ENCODE assay signal across 8 mouse cellular contexts in the genomic region with DNA sequence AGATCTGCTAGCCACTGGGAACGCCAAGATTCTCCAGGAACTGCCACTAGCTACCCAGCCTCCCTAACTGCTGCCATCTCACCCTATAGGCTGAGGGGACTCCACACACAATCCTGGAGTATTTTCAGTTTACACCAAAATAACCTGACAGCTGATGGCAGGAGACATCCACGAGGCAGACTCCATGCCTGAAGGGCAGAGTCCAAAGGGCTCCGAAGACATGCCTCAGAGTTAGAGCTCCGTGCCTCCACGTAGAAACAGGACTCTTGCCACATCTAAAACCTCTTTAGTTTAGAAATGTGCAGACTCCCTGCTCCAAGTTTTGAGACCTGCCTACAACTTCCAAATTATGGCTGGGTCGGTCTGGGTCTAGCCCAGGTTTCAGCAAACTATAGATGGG. TPM values are rescaled to one million over a fixed set of nuclear protein-coding genes. Genes with fewer than 3 reads are reported as not detected.
DNase-seq lines count a peak whose midpoint lies in the region; ATAC-seq and TF ChIP-seq lines count a peak whose summit lies in the region.

No protein-coding gene starts in this region.

- peak overlapping the region; percentile 98; the same call in 1 of the 2 replicates for H3K27ac ChIP-seq in heart, postnatal 0 days (ENCODE audit: low read depth)
- 0 out of 2 replicates have a peak overlapping the region, but pooled peaks have one; percentile 93 for H3K27ac ChIP-seq in embryonic facial prominence, embryonic 15.5 days (replicated peaks)
- peak overlapping the region; percentile 89 for H3K27ac ChIP-seq in kidney, embryonic 15.5 days
- no peak overlapping the region for H3K27ac ChIP-seq in midbrain, embryonic 16.5 days (ENCODE audit: low read length)

- no peak overlapping the region for H3K9ac ChIP-seq in heart, postnatal 0 days (replicated peaks; ENCODE audit: low read depth, low read length)
- H3K9ac ChIP-seq in embryonic facial prominence, embryonic 15.5 days, result peak overlapping the region; percentile 98; the same call in 1 of the 2 replicates
- H3K9ac ChIP-seq in kidney, embryonic 15.5 days, result no peak overlapping the region
- peak overlapping the region; percentile 20; the same call in 1 of the 2 replicates for H3K9ac ChIP-seq in midbrain, embryonic 16.5 days (ENCODE audit: low read depth, low read length)

- WGBS in heart, postnatal 0 days, result 58% methylated on average over 6 of the region's 6 CpGs
- WGBS in embryonic facial prominence, embryonic 15.5 days, result 53% methylated on average over 6 of the region's 6 CpGs
- 70% methylated on average over 6 of the region's 6 CpGs for WGBS in kidney, embryonic 15.5 days
- 86% methylated on average over 6 of the region's 6 CpGs for WGBS in midbrain, embryonic 16.5 days

- no peak for DNase-seq in heart, postnatal 0 days (ENCODE audit: low spot score)
- no peak for DNase-seq in heart, postnatal 36 days
- no peak for DNase-seq in spleen, postnatal 14 days (ENCODE audit: low spot score in 2 of 2)
- DNase-seq in ovary, postnatal 10 days (ENCODE audit: low spot score), result no peak

- H3K27me3 ChIP-seq in heart, postnatal 0 days (ENCODE audit: control insufficient read depth, insufficient read depth, low read length), result no peaks in the 10 kb centered on the region
- no peaks in the 10 kb centered on the region for H3K27me3 ChIP-seq in embryonic facial prominence, embryonic 15.5 days
- peaks cover 6% of the 10 kb centered on the region; the same call in 1 of the 2 replicates for H3K27me3 ChIP-seq in kidney, embryonic 15.5 days
- 0 out of 2 replicates have a peak, but pooled peaks cover 3% of the 10 kb centered on the region for H3K27me3 ChIP-seq in midbrain, embryonic 16.5 days (ENCODE audit: control insufficient read depth, insufficient read depth, low read depth, low read length)

- no peak for ATAC-seq in heart, postnatal 0 days (ENCODE audit: insufficient read depth, low read depth)
- no peak for ATAC-seq in embryonic facial prominence, embryonic 15.5 days (ENCODE audit: insufficient number of reproducible peaks, low FRiP score, low TSS enrichment, low read depth)
- no peak for ATAC-seq in kidney, embryonic 15.5 days (replicated peaks; ENCODE audit: low FRiP score)
- ATAC-seq in midbrain, embryonic 16.5 days, result no peak
- no peak for ATAC-seq in monocyte, adult 5-6 weeks (replicated peaks; ENCODE audit: insufficient number of reproducible peaks, low FRiP score, low TSS enrichment, poor library complexity, severe bottlenecking)

- H3K4me2 ChIP-seq in heart, postnatal 0 days (ENCODE audit: low read depth, low read length), result peak overlapping the region; percentile 94
- peak overlapping the region; percentile 86 for H3K4me2 ChIP-seq in embryonic facial prominence, embryonic 15.5 days (replicated peaks)
- H3K4me2 ChIP-seq in kidney, embryonic 15.5 days, result peak overlapping the region; percentile 89
- H3K4me2 ChIP-seq in midbrain, embryonic 16.5 days (ENCODE audit: low read length), result no peak overlapping the region

- H3K9me3 ChIP-seq in heart, postnatal 0 days (replicated peaks; ENCODE audit: control insufficient read depth, low read length), result no peaks in the 10 kb centered on the region
- no peaks in the 10 kb centered on the region for H3K9me3 ChIP-seq in embryonic facial prominence, embryonic 15.5 days (replicated peaks)
- no peaks in the 10 kb centered on the region for H3K9me3 ChIP-seq in kidney, embryonic 15.5 days (replicated peaks)
- H3K9me3 ChIP-seq in midbrain, embryonic 16.5 days (replicated peaks; ENCODE audit: control insufficient read depth, low read length, poor library complexity, severe bottlenecking), result no peaks in the 10 kb centered on the region

- H3K4me1 ChIP-seq in heart, postnatal 0 days (ENCODE audit: control insufficient read depth, insufficient read depth), result peaks cover 26% of the 10 kb centered on the region; the same call in 1 of the 2 replicates
- H3K4me1 ChIP-seq in embryonic facial prominence, embryonic 15.5 days, result peaks cover 48% of the 10 kb centered on the region
- peaks cover 38% of the 10 kb centered on the region for H3K4me1 ChIP-seq in kidney, embryonic 15.5 days
- peaks cover 28% of the 10 kb centered on the region for H3K4me1 ChIP-seq in midbrain, embryonic 16.5 days (ENCODE audit: control insufficient read depth, insufficient read depth, low read length)

- peaks cover 29% of the 10 kb centered on the region for H3K36me3 ChIP-seq in heart, postnatal 0 days (replicated peaks; ENCODE audit: control insufficient read depth, insufficient read depth, low read length)
- H3K36me3 ChIP-seq in embryonic facial prominence, embryonic 15.5 days, result peaks cover 26% of the 10 kb centered on the region
- H3K36me3 ChIP-seq in kidney, embryonic 15.5 days, result peaks cover 24% of the 10 kb centered on the region
- H3K36me3 ChIP-seq in midbrain, embryonic 16.5 days (ENCODE audit: control insufficient read depth, insufficient read depth, low read length), result peaks cover 12% of the 10 kb centered on the region; the same call in 1 of the 2 replicates

- TF ChIP-seq CTCF in heart, postnatal 0 days (IDR thresholded peaks at IDR 0.05; ENCODE audit: low read depth), result no peak

- peak overlapping the region; percentile 88; the same call in 1 of the 2 replicates for H3K4me3 ChIP-seq in heart, postnatal 0 days (ENCODE audit: low read depth, low read length)
- H3K4me3 ChIP-seq in embryonic facial prominence, embryonic 15.5 days (replicated peaks), result peak overlapping the region; percentile 89; the same call in 1 of the 2 replicates
- H3K4me3 ChIP-seq in kidney, embryonic 15.5 days (replicated peaks), result no peak overlapping the region; the same call in 1 of the 2 replicates
- H3K4me3 ChIP-seq in midbrain, embryonic 16.5 days (ENCODE audit: low read depth, low read length), result no peak overlapping the region

- no peak for TF ChIP-seq EP300 in heart, postnatal 0 days (IDR thresholded peaks at IDR 0.05; ENCODE audit: low read depth)

- intact Hi-C loops in heart, postnatal 36 days (cut with DNase I), result loop anchor here (2.0 kb wide), 1 partner anchor 134 kb away; a partner anchor contains a TSS

RNA-seq across cellular contexts. Expression of a gene that starts 4.7 kb away (rescaled TPM):
- total RNA-seq in heart, postnatal 0 days (2014; rRNA removed; ENCODE audit: low replicate concordance), result 67.6 and 79.0 TPM in 2 replicates
- polyA plus RNA-seq in heart, postnatal 0 days (2015; fragmentation: Nextera tagmentation; extraction: Ambion mirVana), result 16.9 and 18.9 TPM in 2 replicates
- 100 to 1,000 TPM; 111 to 120 TPM for total RNA-seq in heart, postnatal 36 days (2021)
- polyA plus RNA-seq in embryonic facial prominence, embryonic 15.5 days (2015; fragmentation: Nextera tagmentation; extraction: Ambion mirVana), result 16.0 and 16.7 TPM in 2 replicates
- polyA plus RNA-seq in kidney, embryonic 15.5 days (2015; fragmentation: Nextera tagmentation; extraction: Ambion mirVana), result 12.9 and 13.5 TPM in 2 replicates
- polyA plus RNA-seq in midbrain, embryonic 16.5 days (2015; fragmentation: Nextera tagmentation; extraction: Ambion mirVana), result 3.9 and 4.1 TPM in 2 replicates
- total RNA-seq in monocyte, adult 5-6 weeks (2017), result 31.1 to 46.2 TPM (median 34.3 TPM) in 3 replicates

RNA-seq across cellular contexts. Expression of a gene that starts 12.8 kb away (rescaled TPM):
- 13.5 and 23.1 TPM in 2 replicates for total RNA-seq in heart, postnatal 0 days (2014; rRNA removed; ENCODE audit: low replicate concordance)
- polyA plus RNA-seq in heart, postnatal 0 days (2015; fragmentation: Nextera tagmentation; extraction: Ambion mirVana), result 9.2 and 9.7 TPM in 2 replicates
- 10 to 100 TPM in 1 of 2 experiments, 1 to 10 TPM in 1; 6.9 to 16.0 TPM for total RNA-seq in heart, postnatal 36 days (2021)
- 16.4 and 16.7 TPM in 2 replicates for polyA plus RNA-seq in embryonic facial prominence, embryonic 15.5 days (2015; fragmentation: Nextera tagmentation; extraction: Ambion mirVana)
- 14.9 and 18.5 TPM in 2 replicates for polyA plus RNA-seq in kidney, embryonic 15.5 days (2015; fragmentation: Nextera tagmentation; extraction: Ambion mirVana)
- 2.7 and 3.4 TPM in 2 replicates for polyA plus RNA-seq in midbrain, embryonic 16.5 days (2015; fragmentation: Nextera tagmentation; extraction: Ambion mirVana)
- 117 to 175 TPM (median 150 TPM) in 3 replicates for total RNA-seq in monocyte, adult 5-6 weeks (2017)

RNA-seq across cellular contexts. Expression of a gene that starts 29.4 kb away (rescaled TPM):
- total RNA-seq in heart, postnatal 0 days (2014; rRNA removed; ENCODE audit: low replicate concordance), result 30.2 and 55.2 TPM in 2 replicates
- 7.2 and 7.7 TPM in 2 replicates for polyA plus RNA-seq in heart, postnatal 0 days (2015; fragmentation: Nextera tagmentation; extraction: Ambion mirVana)
- total RNA-seq in heart, postnatal 36 days (2021), result 10 to 100 TPM; 60.0 to 62.9 TPM
- polyA plus RNA-seq in embryonic facial prominence, embryonic 15.5 days (2015; fragmentation: Nextera tagmentation; extraction: Ambion mirVana), result 24.8 and 25.2 TPM in 2 replicates
- polyA plus RNA-seq in kidney, embryonic 15.5 days (2015; fragmentation: Nextera tagmentation; extraction: Ambion mirVana), result 16.2 and 20.8 TPM in 2 replicates
- 25.2 and 25.8 TPM in 2 replicates for polyA plus RNA-seq in midbrain, embryonic 16.5 days (2015; fragmentation: Nextera tagmentation; extraction: Ambion mirVana)
- total RNA-seq in monocyte, adult 5-6 weeks (2017), result 12.8 to 20.6 TPM (median 18.0 TPM) in 3 replicates

RNA-seq across cellular contexts. Expression of a gene that starts 57.7 kb away (rescaled TPM):
- 19.8 and 28.5 TPM in 2 replicates for total RNA-seq in heart, postnatal 0 days (2014; rRNA removed; ENCODE audit: low replicate concordance)
- polyA plus RNA-seq in heart, postnatal 0 days (2015; fragmentation: Nextera tagmentation; extraction: Ambion mirVana), result 14.5 and 17.8 TPM in 2 replicates
- total RNA-seq in heart, postnatal 36 days (2021), result 10 to 100 TPM; 36.1 to 36.4 TPM
- 22.9 and 25.4 TPM in 2 replicates for polyA plus RNA-seq in embryonic facial prominence, embryonic 15.5 days (2015; fragmentation: Nextera tagmentation; extraction: Ambion mirVana)
- polyA plus RNA-seq in kidney, embryonic 15.5 days (2015; fragmentation: Nextera tagmentation; extraction: Ambion mirVana), result 18.9 and 21.1 TPM in 2 replicates
- polyA plus RNA-seq in midbrain, embryonic 16.5 days (2015; fragmentation: Nextera tagmentation; extraction: Ambion mirVana), result 23.3 and 27.7 TPM in 2 replicates
- 0.21 to 6.1 TPM (median 1.5 TPM) in 3 replicates for total RNA-seq in monocyte, adult 5-6 weeks (2017)

RNA-seq across cellular contexts. Expression of a gene that starts 59.8 kb away (rescaled TPM):
- 21.6 and 44.5 TPM in 2 replicates for total RNA-seq in heart, postnatal 0 days (2014; rRNA removed; ENCODE audit: low replicate concordance)
- polyA plus RNA-seq in heart, postnatal 0 days (2015; fragmentation: Nextera tagmentation; extraction: Ambion mirVana), result 11.0 and 12.5 TPM in 2 replicates
- total RNA-seq in heart, postnatal 36 days (2021), result 10 to 100 TPM; 15.5 to 16.9 TPM
- polyA plus RNA-seq in embryonic facial prominence, embryonic 15.5 days (2015; fragmentation: Nextera tagmentation; extraction: Ambion mirVana), result 55.6 and 57.7 TPM in 2 replicates
- 38.9 and 41.1 TPM in 2 replicates for polyA plus RNA-seq in kidney, embryonic 15.5 days (2015; fragmentation: Nextera tagmentation; extraction: Ambion mirVana)
- polyA plus RNA-seq in midbrain, embryonic 16.5 days (2015; fragmentation: Nextera tagmentation; extraction: Ambion mirVana), result 61.9 and 62.6 TPM in 2 replicates
- total RNA-seq in monocyte, adult 5-6 weeks (2017), result 28.3 to 50.6 TPM (median 33.6 TPM) in 3 replicates

Comparison
In these comparisons a context has a peak if more than half of its experiments do, and no peak if none do; other contexts are left out.
1. H3K4me3 ChIP-seq: peak in heart, postnatal 0 days (single experiment) and embryonic facial prominence, embryonic 15.5 days (single experiment); none in kidney, embryonic 15.5 days (single experiment) and midbrain, embryonic 16.5 days (single experiment).
2. H3K9ac ChIP-seq: peak in embryonic facial prominence, embryonic 15.5 days (single experiment) and midbrain, embryonic 16.5 days (single experiment); none in heart, postnatal 0 days (single experiment) and kidney, embryonic 15.5 days (single experiment).